Mouse (Mus musculus) forebrain, embryonic 10.5 days (tissue): ENCODE results near the gene Taldo1. TPM values are rescaled to one million over a fixed set of nuclear protein-coding genes. Genes with fewer than 3 reads are reported as not detected.

Experiments
- DNase-seq: peaks from one replicate; pipeline ENCODE4 v3.0.0-alpha.2; 2017; ENCODE audit warnings: low spot score; ENCODE audit errors: extremely low spot score
- H3K27ac ChIP-seq: fragments of 300-500 bp; sonication (generic); 2 replicates; pipeline ENCODE4 v1.5.1; 2016; ENCODE audit warnings: mild to moderate bottlenecking
- H3K27me3 ChIP-seq: fragments of 300-500 bp; sonication (generic); 2 replicates; pipeline ENCODE4 v1.6.1; 2016; ENCODE audit warnings: mild to moderate bottlenecking; ENCODE audit not compliant: poor library complexity, severe bottlenecking
- H3K36me3 ChIP-seq: fragments of 300-500 bp; sonication (generic); replicated peaks from 2 replicates; pipeline ENCODE4 v1.6.1; 2016; ENCODE audit warnings: mild to moderate bottlenecking, moderate library complexity
- H3K4me1 ChIP-seq: fragments of 300-500 bp; sonication (generic); 2 replicates; pipeline ENCODE4 v1.6.1; 2016
- H3K4me3 ChIP-seq: fragments of 300-500 bp; sonication (generic); 2 replicates; pipeline ENCODE4 v1.5.1; 2016; ENCODE audit warnings: mild to moderate bottlenecking, moderate library complexity
- H3K9me3 ChIP-seq: fragments of 300-500 bp; sonication (generic); 2 replicates; pipeline ENCODE4 v1.6.1; 2016; ENCODE audit warnings: mild to moderate bottlenecking, moderate library complexity
- WGBS: fragments of 180-500 bp; shearing (Covaris S2); methylation state at CpG from one replicate; pipeline ENCODE4 v1.1.7; 2016; 5-methylcytosine and 5-hydroxymethylcytosine counted together
- polyA plus RNA-seq: library from polyadenylated mRNA; unstranded; fragments of >200 nt; fragmentation: Nextera tagmentation; extraction: Ambion mirVana; gene quantifications from 2 replicates; pipeline ENCODE4 v1.2.1, GENCODE M21; 2016

Gene Taldo1
- polyA plus RNA-seq, 1 experiment from 2014 or later = 368 TPM

DNA sequence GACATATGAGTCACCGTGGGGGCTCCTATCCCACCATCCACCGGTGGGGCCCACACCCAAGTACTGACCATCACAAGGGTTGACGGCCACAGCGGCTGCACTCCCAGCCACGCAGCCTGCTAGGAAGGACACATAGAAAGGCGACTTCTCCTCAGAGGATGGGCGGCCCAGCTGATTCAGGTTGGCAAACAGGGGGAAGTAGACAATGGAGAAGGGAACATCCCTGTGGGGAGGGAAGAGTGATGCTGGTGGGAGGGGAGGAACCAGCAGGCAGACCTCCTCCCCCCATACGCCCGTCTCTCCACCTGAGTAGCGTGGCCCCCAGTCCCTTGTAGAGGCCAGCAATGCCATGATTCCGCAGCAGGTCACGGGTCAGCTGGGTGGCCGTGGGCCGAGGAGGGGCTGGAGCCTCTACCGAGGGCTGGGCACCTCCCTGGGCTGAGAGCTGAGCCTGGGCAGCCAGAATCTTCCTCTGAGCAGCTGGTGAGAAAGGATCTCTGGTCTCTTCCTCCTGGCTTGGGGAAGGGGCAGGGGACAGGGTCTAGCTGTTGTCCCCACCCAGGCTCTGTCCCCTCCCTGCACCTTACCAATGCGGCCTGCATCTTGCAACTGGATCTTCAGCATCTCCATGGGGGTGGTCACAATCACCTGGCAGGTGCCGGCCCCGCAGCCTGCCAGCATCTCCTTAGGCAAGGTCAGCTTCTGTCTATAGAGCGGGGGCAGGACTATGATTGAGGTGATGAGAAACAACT is 39.6 kb downstream of the Taldo1 start:
- Histone ChIP-seq H3K27me3 (peaks cover 8% of the 10 kb centered on the region; the same call in 1 of the 2 replicates), H3K36me3 (peaks cover 39% of the 10 kb centered on the region), H3K4me1 (peaks cover 70% of the 10 kb centered on the region), H3K9me3 (no peaks in the 10 kb centered on the region), H3K4me3 (no peak overlapping the region), H3K27ac (no peak overlapping the region)
- no peak for DNase-seq
- WGBS = 94% methylated on average over 19 of the region's 19 CpGs

DNA sequence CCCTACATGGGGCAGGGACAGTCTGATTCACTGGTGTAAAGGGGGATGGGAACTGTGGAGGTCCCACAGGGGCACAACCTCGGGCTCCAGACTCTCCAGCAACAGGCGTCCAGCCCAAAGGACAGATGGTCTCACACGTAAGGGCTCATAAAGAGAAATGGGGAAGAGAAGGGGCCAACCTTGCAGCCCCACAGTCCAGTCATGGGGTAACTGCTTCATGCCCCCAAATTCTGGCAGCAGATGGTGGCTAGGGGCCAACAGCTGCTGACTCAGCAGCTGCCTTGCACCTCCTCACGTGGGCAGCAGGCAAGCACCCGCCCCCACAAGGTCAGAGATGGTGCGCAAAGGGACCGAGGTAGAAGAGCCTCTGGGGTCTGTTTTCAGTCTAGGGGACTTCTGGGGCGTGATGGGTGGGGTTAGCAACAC is 40.2 kb downstream of the Taldo1 start:
- Histone ChIP-seq H3K4me3 (peak overlapping the region; percentile 10; the same call in 1 of the 2 replicates), H3K27me3 (peaks cover 8% of the 10 kb centered on the region; the same call in 1 of the 2 replicates), H3K27ac (no peak overlapping the region), H3K36me3 (peaks cover 39% of the 10 kb centered on the region), H3K9me3 (no peaks in the 10 kb centered on the region), H3K4me1 (peaks cover 76% of the 10 kb centered on the region)
- DNase-seq = no peak
- 86% methylated on average over 8 of the region's 8 CpGs for WGBS

DNA sequence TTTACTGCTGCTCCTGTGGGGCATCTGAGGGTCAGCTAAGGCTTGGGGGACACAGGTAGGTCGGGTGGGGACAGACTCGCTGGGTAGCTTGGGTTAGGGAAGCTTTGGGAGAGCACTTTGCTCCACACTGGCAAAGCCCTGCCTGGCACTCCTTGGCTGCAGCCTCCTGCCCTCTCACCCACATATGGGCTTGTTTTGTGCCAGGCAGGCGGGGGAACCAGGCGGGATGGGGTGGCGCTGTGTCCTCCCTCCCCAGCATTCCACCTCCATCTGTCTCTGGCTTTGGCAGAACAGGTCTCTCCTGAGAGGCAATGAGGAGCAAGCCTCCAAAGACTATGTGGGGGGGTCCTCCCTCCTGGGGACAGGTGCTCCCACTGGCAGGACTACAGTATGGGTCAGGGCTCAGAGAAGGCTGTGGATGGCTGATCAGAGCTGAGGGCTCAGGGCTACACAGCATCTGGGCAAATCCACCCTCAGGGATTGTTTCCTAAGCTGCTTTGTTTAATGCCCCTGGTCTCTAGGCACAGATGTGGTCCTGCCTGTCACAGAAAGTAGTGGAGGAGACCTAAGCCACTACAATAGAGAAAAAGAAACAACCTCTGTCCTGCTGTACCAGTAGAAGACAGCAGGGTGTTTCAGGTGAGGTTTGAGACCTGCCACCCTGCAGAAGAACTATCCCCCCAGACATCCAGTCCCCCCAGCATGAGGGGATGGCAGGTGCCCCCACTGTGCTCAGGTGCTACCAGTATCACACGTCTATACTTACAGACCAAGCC is 40.9 kb downstream of the Taldo1 start:
- peaks cover 83% of the 10 kb centered on the region for H3K4me1 ChIP-seq
- peaks cover 2% of the 10 kb centered on the region; the same call in 1 of the 2 replicates for H3K27me3 ChIP-seq
- H3K36me3 ChIP-seq = peaks cover 42% of the 10 kb centered on the region
- H3K27ac ChIP-seq = 0 out of 2 replicates have a peak overlapping the region, but pooled peaks have one; percentile 86
- peak overlapping the region; percentile 72; the same call in 1 of the 2 replicates for H3K4me3 ChIP-seq
- no peak for DNase-seq
- no peaks in the 10 kb centered on the region for H3K9me3 ChIP-seq
- WGBS = 86% methylated on average over 6 of the region's 6 CpGs

DNA sequence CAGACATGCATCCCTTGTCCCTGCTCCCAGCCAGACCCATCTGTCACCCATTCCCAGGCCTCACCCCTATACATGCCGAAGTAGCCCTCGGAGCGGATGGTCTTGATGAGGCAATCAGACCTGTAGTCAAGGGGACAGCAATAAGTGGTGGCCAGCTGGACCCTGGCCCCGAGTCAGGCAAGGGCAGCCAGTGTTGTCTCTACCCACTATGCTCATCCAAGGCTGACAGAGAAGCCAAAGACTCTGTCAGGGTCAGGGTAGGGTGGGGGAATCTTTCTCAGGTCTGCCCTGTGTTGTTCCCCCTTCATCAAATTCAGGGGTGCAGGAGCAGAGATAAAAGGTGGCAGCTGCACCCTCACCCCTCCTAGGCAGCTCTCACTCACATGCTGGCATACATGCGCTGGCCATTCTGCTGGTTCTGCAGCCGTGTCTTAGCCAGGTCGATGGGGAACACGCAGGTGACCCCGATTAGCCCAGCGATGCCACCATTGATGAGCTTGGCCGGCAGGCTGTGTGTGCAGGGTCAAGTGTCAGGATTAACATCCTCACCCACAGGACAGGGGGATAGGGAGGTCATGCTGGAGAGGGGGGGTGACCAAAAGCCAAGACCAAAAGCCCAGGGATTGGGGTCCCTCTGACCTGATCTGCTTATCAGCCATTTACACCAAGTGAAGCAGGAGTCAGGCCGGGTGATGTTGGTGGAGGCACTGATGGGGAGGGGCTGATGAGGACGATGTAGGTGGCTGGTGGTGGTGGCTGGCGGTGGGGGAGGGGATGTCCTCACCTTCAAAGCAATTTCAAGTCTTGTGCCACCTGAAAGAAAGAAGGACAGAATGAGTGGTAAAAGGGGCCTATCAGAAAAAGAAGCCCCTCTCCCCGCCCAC is 41.8 kb downstream of the Taldo1 start:
- H3K4me3 ChIP-seq = peak overlapping the region; percentile 72
- no peaks in the 10 kb centered on the region for H3K9me3 ChIP-seq
- peaks cover 51% of the 10 kb centered on the region for H3K36me3 ChIP-seq
- peaks cover 78% of the 10 kb centered on the region for H3K4me1 ChIP-seq
- peak overlapping the region; percentile 86 for H3K27ac ChIP-seq
- DNase-seq = no peak
- WGBS = 79% methylated on average over 15 of the region's 15 CpGs
- H3K27me3 ChIP-seq = no peaks in the 10 kb centered on the region

DNA sequence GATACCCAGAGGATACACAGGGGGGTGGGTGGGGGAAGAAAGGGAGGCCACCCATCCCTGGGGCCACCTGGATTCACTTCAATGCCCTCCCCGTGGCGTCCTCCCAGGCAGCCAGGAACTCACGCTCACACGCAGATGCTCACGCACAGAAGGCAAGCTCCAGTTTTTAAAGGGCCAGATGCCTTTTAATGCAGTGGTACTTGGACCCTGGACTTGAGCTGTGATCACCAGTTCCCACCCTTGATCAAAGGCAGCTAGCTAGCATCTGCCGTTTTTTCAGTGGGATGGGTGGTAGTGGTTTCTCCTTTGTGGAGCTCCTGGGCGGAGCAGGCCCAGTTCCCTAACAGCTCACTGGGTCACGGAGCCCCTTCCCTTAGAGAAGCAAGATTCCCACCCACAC is 42.5 kb downstream of the Taldo1 start:
- Histone ChIP-seq H3K36me3 (peaks cover 58% of the 10 kb centered on the region), H3K27ac (peak overlapping the region; percentile 86), H3K4me1 (peaks cover 71% of the 10 kb centered on the region), H3K4me3 (peak overlapping the region; percentile 72), H3K27me3 (no peaks in the 10 kb centered on the region), H3K9me3 (no peaks in the 10 kb centered on the region)
- WGBS = 14% methylated on average over 8 of the region's 8 CpGs
- no peak for DNase-seq

DNA sequence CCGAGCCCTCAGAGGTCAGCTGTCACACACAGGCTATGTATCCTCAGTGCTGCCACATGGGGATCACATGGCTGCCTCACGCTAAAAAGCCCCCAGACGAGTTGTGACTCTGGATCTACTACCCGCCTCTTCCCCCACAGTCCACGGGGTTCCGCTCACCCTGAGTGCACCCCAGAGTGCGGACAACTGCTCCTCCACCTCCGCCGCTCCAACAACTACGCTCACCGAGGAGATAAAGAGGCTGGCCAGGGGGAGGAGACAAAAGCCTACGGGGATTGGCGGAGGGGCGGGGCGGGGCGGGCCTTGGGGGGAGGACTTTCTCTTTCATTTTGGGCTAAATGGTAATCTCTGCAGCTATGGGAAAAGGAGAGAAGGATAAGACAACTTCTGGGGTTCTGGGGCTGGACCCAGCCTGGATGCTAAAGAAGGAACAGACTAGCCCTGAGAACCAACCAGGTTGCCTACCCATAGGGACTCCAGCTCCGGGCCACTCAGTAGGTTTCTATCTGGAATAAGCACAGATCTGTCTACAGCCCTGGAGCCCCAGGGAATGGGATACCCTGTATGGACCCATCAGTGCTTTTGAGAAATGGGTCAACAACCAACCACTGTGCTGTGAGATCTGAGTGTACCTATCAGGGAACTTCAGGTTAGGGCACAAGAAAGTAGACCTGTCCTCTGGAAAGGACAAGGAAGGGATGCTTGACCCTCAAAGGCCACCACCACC is 43.3 kb downstream of the Taldo1 start:
- DNase-seq = peak; percentile 56
- WGBS = 6% methylated on average over 17 of the region's 17 CpGs
- H3K4me3 ChIP-seq = peak overlapping the region; percentile 72
- peak overlapping the region; percentile 86 for H3K27ac ChIP-seq
- H3K9me3 ChIP-seq = no peaks in the 10 kb centered on the region
- H3K36me3 ChIP-seq = peaks cover 65% of the 10 kb centered on the region
- H3K4me1 ChIP-seq = peaks cover 63% of the 10 kb centered on the region
- no peaks in the 10 kb centered on the region for H3K27me3 ChIP-seq

DNA sequence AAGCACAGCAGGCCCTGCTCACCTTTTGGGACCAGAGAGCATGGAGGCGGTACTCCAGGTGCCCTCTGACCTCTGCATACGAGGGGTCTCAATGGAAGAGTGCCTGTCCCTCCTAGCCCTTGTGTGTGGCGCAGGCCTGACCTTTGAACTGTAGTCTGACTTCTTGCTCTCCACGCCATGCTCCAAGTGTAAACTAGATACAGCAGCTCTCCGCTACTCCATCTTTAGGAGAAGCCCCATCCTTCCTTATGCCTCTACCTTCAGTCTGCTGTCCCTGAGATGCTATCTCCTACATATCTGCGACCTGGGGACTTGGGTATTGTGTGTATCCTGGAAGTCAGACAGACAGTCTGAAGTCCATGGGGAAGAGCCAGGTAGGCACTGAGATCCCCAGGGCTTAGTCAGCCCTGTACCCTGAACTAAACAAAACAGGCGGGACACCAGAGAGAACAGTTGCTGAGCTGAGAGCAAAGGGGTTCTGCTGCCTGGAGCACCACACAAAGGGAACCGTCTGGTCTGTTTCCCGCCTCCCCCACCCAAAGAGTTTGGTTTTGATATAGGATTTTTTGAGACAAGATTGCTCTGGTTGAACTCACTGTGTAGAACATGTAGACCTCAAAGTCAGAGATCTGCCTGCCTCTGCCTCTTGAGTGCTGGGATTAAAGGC is 44.0 kb downstream of the Taldo1 start:
- peaks cover 65% of the 10 kb centered on the region for H3K36me3 ChIP-seq
- no peak for DNase-seq

DNA sequence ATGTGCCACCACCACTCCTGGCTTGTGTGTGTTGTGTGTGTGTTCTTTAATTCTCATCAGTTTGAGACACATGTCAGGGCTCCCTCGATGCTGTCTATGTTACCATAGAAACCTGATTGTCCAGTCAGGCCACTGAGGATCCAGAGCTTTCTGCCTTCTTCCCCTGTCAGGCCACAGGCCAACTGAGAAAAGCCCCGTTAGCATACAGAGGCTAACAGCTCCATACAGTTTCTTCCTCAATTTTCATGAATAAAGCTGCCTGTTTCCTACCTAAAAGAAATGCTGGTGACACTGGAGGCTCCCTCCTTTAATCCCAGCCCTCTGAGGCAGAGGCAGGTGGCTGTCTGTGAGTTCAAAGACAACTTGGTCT is 44.5 kb downstream of the Taldo1 start:
- Histone ChIP-seq H3K9me3 (no peaks in the 10 kb centered on the region), H3K36me3 (peaks cover 65% of the 10 kb centered on the region), H3K4me1 (peaks cover 72% of the 10 kb centered on the region), H3K4me3 (peak overlapping the region; percentile 72), H3K27ac (peak overlapping the region; percentile 88), H3K27me3 (no peaks in the 10 kb centered on the region)
- no peak for DNase-seq
- WGBS = 56% methylated on average over 2 of the region's 2 CpGs

More for the DNA sequence above, 44.0 kb downstream of the Taldo1 start:
- Histone ChIP-seq H3K27me3 (no peaks in the 10 kb centered on the region), H3K4me1 (peaks cover 67% of the 10 kb centered on the region), H3K27ac (peak overlapping the region; percentile 88), H3K9me3 (no peaks in the 10 kb centered on the region), H3K4me3 (peak overlapping the region; percentile 72)
- WGBS = 79% methylated on average over 9 of the region's 9 CpGs

DNA sequence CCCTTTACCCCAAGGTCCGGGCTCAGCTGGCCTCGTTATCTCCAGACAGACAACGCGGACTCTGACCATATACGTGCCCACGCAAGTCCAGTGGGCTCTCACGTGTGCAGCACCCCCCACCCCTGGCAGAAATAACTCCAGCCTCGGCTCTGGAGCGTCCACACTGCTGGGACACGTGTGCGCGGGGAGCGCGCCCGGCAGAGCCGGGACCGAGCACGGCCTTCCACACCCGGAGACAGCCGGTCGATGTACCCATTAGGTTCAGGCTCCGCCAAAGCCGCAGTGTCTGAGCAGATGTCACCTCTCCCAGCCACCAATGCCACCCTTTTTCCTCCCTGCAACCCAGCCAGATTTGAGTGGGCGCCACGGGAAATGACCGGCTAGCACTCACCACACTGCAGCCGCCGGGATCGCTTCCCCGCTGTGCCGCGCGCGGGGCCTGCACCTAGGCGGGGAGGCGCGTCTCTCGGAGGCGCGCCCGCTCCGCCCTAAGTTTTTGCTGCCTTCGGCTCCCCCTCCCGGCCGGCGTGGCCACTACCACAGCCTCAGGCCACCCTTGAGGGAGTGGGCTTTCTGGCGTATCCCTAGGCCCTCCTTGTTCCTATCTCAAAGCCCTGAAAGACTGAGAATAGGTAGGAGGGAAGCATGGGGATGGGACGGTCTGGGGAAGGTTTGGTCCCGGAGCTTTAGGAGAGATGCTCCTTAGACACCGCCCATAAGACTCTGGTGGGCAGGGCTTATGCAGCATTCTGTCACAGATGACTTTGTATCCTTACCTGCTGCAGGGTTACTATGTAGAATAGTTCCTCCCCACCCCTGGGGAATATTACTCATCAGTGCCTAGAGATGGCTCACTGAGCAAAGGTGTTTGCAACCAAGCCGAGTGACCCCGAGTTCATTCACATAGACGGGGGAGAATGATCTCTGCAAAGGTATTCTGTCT is 45.5 kb downstream of the Taldo1 start, which contains the start of gene Slc25a22:
Gene Slc25a22, minus strand, starts transcription at position 715 of the 943 bp plus-strand sequence.
- Histone ChIP-seq H3K27me3 (no peaks in the 10 kb centered on the region), H3K36me3 (peaks cover 65% of the 10 kb centered on the region), H3K4me3 (peak within 1 kb of the TSS; percentile 72), H3K4me1 (peaks cover 77% of the 10 kb centered on the region), H3K27ac (peak within 1 kb of the TSS; percentile 88), H3K9me3 (no peaks in the 10 kb centered on the region)
- peak; percentile 80 for DNase-seq
- 5% methylated on average over 53 of the region's 53 CpGs for WGBS

DNA sequence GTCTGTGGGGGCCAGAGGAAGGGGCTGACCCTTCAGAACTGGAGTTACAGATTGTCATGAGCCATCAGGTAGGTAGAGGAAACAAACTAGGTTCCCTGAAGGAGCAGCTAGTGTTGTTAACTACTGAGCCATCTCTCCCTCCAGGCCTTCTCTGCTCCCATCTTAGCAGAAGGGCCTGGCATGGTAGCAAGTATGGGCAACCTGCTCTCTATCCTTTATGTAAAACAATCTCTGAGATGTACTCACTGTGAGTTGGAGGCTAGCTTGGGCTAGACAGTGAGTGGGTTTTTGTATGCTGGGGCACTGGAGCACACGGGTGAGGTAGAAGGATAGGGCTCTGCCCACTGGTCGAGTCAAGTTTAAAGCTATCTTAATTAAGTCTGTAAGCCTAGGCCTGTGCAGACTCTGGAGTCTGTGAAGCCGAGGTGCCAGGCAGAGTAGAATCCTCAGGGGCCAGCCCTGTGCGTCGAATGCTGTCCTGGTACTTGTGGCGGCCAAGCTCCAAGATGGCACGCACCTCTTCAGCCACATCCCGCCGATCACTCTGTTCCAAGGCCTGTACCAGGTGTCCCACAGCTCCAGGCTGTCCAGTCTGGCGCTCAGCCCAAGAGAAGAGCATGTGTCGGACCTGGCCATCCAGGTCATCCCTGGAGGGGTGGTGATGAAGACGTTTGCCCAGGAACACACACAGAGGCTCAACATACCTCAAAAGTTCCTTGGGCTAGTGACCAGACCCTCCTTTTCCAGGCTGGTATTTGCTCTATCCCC is 46.4 kb downstream of the Taldo1 start:
- Histone ChIP-seq H3K4me3 (no peak overlapping the region), H3K4me1 (peaks cover 78% of the 10 kb centered on the region), H3K27me3 (no peaks in the 10 kb centered on the region), H3K36me3 (peaks cover 59% of the 10 kb centered on the region), H3K9me3 (no peaks in the 10 kb centered on the region), H3K27ac (no peak overlapping the region)
- no peak for DNase-seq
- 94% methylated on average over 12 of the region's 12 CpGs for WGBS
